11 mouse cellular contexts compared by ENCODE assay signal in the genomic region with DNA sequence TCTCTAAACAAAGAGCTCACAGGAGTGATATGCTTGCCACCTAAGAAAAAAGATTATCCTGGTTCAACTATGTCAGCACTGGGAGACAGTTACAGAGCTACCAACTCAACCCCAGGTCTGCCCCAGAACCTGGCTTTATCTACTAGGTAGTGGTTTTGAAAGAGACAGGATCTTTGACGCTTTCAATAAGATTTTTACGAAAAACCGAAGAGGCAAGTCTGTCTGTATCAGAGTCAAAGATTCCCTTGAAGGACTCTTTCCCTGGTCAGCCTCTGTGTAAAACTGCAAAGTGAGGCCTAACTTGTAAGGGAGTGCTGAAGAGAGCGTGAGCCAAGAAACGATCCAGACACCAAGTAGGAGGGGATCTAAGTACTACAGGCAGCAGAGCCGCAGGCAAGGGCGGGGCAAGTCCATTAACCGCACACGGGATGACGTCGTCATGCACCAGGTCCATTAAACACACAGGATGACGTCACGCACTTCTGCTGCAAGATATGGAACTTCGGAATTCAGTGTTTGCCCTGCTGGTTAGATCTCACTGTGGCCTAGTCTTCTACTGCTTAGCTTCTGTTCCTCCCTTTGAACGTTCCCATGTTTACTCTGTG. TPM values are rescaled to one million over a fixed set of nuclear protein-coding genes. Genes with fewer than 3 reads are reported as not detected.
DNase-seq lines count a peak whose midpoint lies in the region; ATAC-seq and TF ChIP-seq lines count a peak whose summit lies in the region.
"Had no signal": no experiment of that assay in that cellular context is flagged by ENCODE, and none has a peak within 500 bp of the region (broad histone marks: within the 10 kb centered on the region; RNA-seq: fewer than 3 reads in every experiment).

No protein-coding gene starts in this region.

- no peak overlapping the region for H3K4me3 ChIP-seq in lung, embryonic 16.5 days (ENCODE audit: low read length)
- H3K4me3 ChIP-seq in lung, adult 2 months (replicated peaks; ENCODE audit: extremely low read depth, low read depth, low read length), result no peak overlapping the region
- no peak overlapping the region for H3K4me3 ChIP-seq in intestine, postnatal 0 days (ENCODE audit: low read depth, low read length)
- H3K4me3 ChIP-seq in stomach, embryonic 15.5 days (replicated peaks), result no peak overlapping the region
- H3K4me3 ChIP-seq: midbrain, embryonic 15.5 days had no signal

- intact Hi-C loops in gastrocnemius, postnatal 36 days (cut with DNase I), result loop anchor here (2.0 to 10.0 kb wide), 2 partner anchors 76 to 196 kb away; a partner anchor contains a TSS

- no peak for TF ChIP-seq POLR2A in lung, adult 2 months (IDR thresholded peaks at IDR 0.05; ENCODE audit: borderline replicate concordance, extremely low read depth, low read depth, low read length)

- no peaks in the 10 kb centered on the region for H3K9me3 ChIP-seq in lung, embryonic 16.5 days (ENCODE audit: control insufficient read depth, low read length)
- no peaks in the 10 kb centered on the region for H3K9me3 ChIP-seq in intestine, postnatal 0 days (ENCODE audit: control insufficient read depth)
- no peaks in the 10 kb centered on the region for H3K9me3 ChIP-seq in stomach, embryonic 15.5 days
- H3K9me3 ChIP-seq: midbrain, embryonic 15.5 days had no signal

- TF ChIP-seq CTCF in lung, adult 2 months (IDR thresholded peaks at IDR 0.05; ENCODE audit: insufficient read depth, low read length), result no peak
- TF ChIP-seq CTCF in intestine, postnatal 0 days (IDR thresholded peaks at IDR 0.05; ENCODE audit: low read depth), result no peak

- peaks cover 5% of the 10 kb centered on the region for H3K27me3 ChIP-seq in lung, embryonic 16.5 days (ENCODE audit: control insufficient read depth, insufficient read depth, low read depth, low read length)
- H3K27me3 ChIP-seq in intestine, postnatal 0 days (replicated peaks; ENCODE audit: control insufficient read depth, insufficient read depth, low read length), result no peaks in the 10 kb centered on the region
- H3K27me3 ChIP-seq in stomach, embryonic 15.5 days (replicated peaks), result no peaks in the 10 kb centered on the region
- H3K27me3 ChIP-seq: midbrain, embryonic 15.5 days had no signal

- no peaks in the 10 kb centered on the region for H3K36me3 ChIP-seq in lung, embryonic 16.5 days (ENCODE audit: control insufficient read depth, insufficient read depth, low read length)
- no peaks in the 10 kb centered on the region for H3K36me3 ChIP-seq in intestine, postnatal 0 days (ENCODE audit: control insufficient read depth, insufficient read depth)
- H3K36me3 ChIP-seq in stomach, embryonic 15.5 days, result no peaks in the 10 kb centered on the region
- H3K36me3 ChIP-seq: midbrain, embryonic 15.5 days had no signal

- H3K27ac ChIP-seq in lung, embryonic 16.5 days (ENCODE audit: low read length), result no peak overlapping the region
- no peak overlapping the region for H3K27ac ChIP-seq in intestine, postnatal 0 days (ENCODE audit: low read depth, low read length)
- no peak overlapping the region for H3K27ac ChIP-seq in stomach, embryonic 15.5 days
- H3K27ac ChIP-seq: midbrain, embryonic 15.5 days had no signal

- no peak for DNase-seq in lung, adult 2 months
- peak; percentile 18 for DNase-seq in NIH3T3 (ENCODE audit: low read depth)
- no peak for DNase-seq in layer of hippocampus, adult 18-20 months (ENCODE audit: low spot score in 2 of 2)
- DNase-seq in gastrocnemius, postnatal 36 days, result no peak
- DNase-seq: adrenal gland, adult 2 months; right cerebral cortex, adult 18-20 months; thymus, postnatal 14 days had no signal

- no peaks in the 10 kb centered on the region for H3K4me1 ChIP-seq in lung, embryonic 16.5 days (replicated peaks; ENCODE audit: control insufficient read depth, insufficient read depth, low read length)
- no peaks in the 10 kb centered on the region for H3K4me1 ChIP-seq in lung, adult 2 months (ENCODE audit: control insufficient read depth, insufficient read depth, low read length)
- H3K4me1 ChIP-seq in intestine, postnatal 0 days (replicated peaks; ENCODE audit: control insufficient read depth, insufficient read depth, low read length), result no peaks in the 10 kb centered on the region
- no peaks in the 10 kb centered on the region for H3K4me1 ChIP-seq in stomach, embryonic 15.5 days
- H3K4me1 ChIP-seq: midbrain, embryonic 15.5 days had no signal

- H3K9ac ChIP-seq in lung, embryonic 16.5 days (ENCODE audit: low read length), result no peak overlapping the region
- H3K9ac ChIP-seq in intestine, postnatal 0 days (ENCODE audit: low read depth, low read length), result no peak overlapping the region
- H3K9ac ChIP-seq in stomach, embryonic 15.5 days, result no peak overlapping the region
- H3K9ac ChIP-seq: midbrain, embryonic 15.5 days had no signal

- peak; percentile 67 for ATAC-seq in lung, embryonic 16.5 days (ENCODE audit: low read depth)
- peak; percentile 78 for ATAC-seq in intestine, postnatal 0 days
- peak; percentile 65; the same call in 1 of the 2 replicates for ATAC-seq in stomach, embryonic 15.5 days (ENCODE audit: insufficient read depth, low FRiP score, low read depth)

- 56% methylated on average over 15 of the region's 15 CpGs for WGBS in lung, embryonic 16.5 days
- WGBS in lung, adult 2 months, result 62% methylated on average over 15 of the region's 15 CpGs
- 48% methylated on average over 15 of the region's 15 CpGs for WGBS in intestine, postnatal 0 days
- WGBS in stomach, embryonic 15.5 days, result 56% methylated on average over 15 of the region's 15 CpGs

- no peak overlapping the region for H3K4me2 ChIP-seq in lung, embryonic 16.5 days (ENCODE audit: low read depth, low read length)
- H3K4me2 ChIP-seq in intestine, postnatal 0 days (replicated peaks; ENCODE audit: low read depth), result no peak overlapping the region
- H3K4me2 ChIP-seq in stomach, embryonic 15.5 days, result no peak overlapping the region
- H3K4me2 ChIP-seq: midbrain, embryonic 15.5 days had no signal

RNA-seq across cellular contexts. Expression of a gene that starts 12.7 kb away (rescaled TPM):
- polyA plus RNA-seq in lung, embryonic 16.5 days (2015; fragmentation: Nextera tagmentation; extraction: Ambion mirVana), result 30.8 and 47.7 TPM in 2 replicates
- 20.1 and 23.5 TPM in 2 replicates for polyA plus RNA-seq in lung, adult 2 months (2012; rRNA removed)
- 31.2 and 33.1 TPM in 2 replicates for polyA plus RNA-seq in intestine, postnatal 0 days (2015; fragmentation: Nextera tagmentation; extraction: Ambion mirVana)
- 51.0 and 51.4 TPM in 2 replicates for polyA plus RNA-seq in stomach, embryonic 15.5 days (2015; fragmentation: Nextera tagmentation; extraction: Ambion mirVana)
- 10 to 100 TPM; 91.8 to 99.3 TPM for total RNA-seq in layer of hippocampus, adult 18-20 months (2021)
- 100 to 1,000 TPM; 115 to 129 TPM for total RNA-seq in gastrocnemius, postnatal 36 days (2021)

RNA-seq across cellular contexts. Expression of a gene that starts 32.0 kb away (rescaled TPM):
- 12.1 and 13.4 TPM in 2 replicates for polyA plus RNA-seq in lung, embryonic 16.5 days (2015; fragmentation: Nextera tagmentation; extraction: Ambion mirVana)
- polyA plus RNA-seq in lung, adult 2 months (2012; rRNA removed), result 3.2 and 7.1 TPM in 2 replicates
- 8.0 and 9.6 TPM in 2 replicates for polyA plus RNA-seq in intestine, postnatal 0 days (2015; fragmentation: Nextera tagmentation; extraction: Ambion mirVana)
- 11.7 and 12.9 TPM in 2 replicates for polyA plus RNA-seq in stomach, embryonic 15.5 days (2015; fragmentation: Nextera tagmentation; extraction: Ambion mirVana)
- 10 to 100 TPM; 25.4 to 26.8 TPM for total RNA-seq in layer of hippocampus, adult 18-20 months (2021)
- 10 to 100 TPM; 20.9 to 21.3 TPM for total RNA-seq in gastrocnemius, postnatal 36 days (2021)
